Mouse (Mus musculus) erythroblast, embryonic 14.5 days (primary cell): ENCODE results near the gene Pola1. TPM values are rescaled to one million over a fixed set of nuclear protein-coding genes. Genes with fewer than 3 reads are reported as not detected.

Experiments
- H3K27me3 ChIP-seq: 2 replicates; pipeline ENCODE4 v1.6.1; 2012; ENCODE audit warnings: inconsistent platforms; ENCODE audit not compliant: control insufficient read depth
- H3K36me3 ChIP-seq: 2 replicates; pipeline ENCODE4 v1.6.1; 2012; ENCODE audit warnings: mild to moderate bottlenecking, inconsistent platforms; ENCODE audit not compliant: control insufficient read depth
- H3K4me1 ChIP-seq: 2 replicates; pipeline ENCODE4 v1.6.1; 2012; ENCODE audit warnings: inconsistent platforms; ENCODE audit not compliant: control insufficient read depth
- H3K4me3 ChIP-seq: replicated peaks from 2 replicates; pipeline ENCODE3; 2012; ENCODE audit warnings: moderate library complexity, mild to moderate bottlenecking, inconsistent platforms
- H3K9me3 ChIP-seq: 2 replicates; pipeline ENCODE4 v1.6.1; 2012; ENCODE audit warnings: low read length, inconsistent platforms, mixed read lengths; ENCODE audit not compliant: control insufficient read depth
- GATA1 ChIP-seq: IDR thresholded peaks from 2 replicates; pipeline ENCODE4 v1.6.1; 2012; ENCODE audit warnings: low read length, inconsistent platforms, mixed read lengths
- TAL1 ChIP-seq: IDR thresholded peaks from 3 replicates; pipeline ENCODE4 v1.6.1; 2012; ENCODE audit warnings: low read length, inconsistent platforms, mixed read lengths
- polyA plus RNA-seq: library from polyadenylated mRNA; stranded (reverse); fragments of >175 nt; gene quantifications from 2 replicates; pipeline ENCODE4 v1.2.3, GENCODE M21; 2012

Pola1 gene
- polyA plus RNA-seq, 1 experiment = 0.58 TPM

GRCm38 (mm10) chrX:93650738-93651137 lies 18.8 kb upstream of the Pola1 start:
- Histone ChIP-seq H3K36me3 (no peaks in the 10 kb centered on the region), H3K4me1 (no peaks in the 10 kb centered on the region), H3K27me3 (peaks cover 5% of the 10 kb centered on the region), H3K9me3 (no peaks in the 10 kb centered on the region), H3K4me3 (no peak overlapping the region)
- TF ChIP-seq TAL1 (no peak), GATA1 (no peak)

DNA sequence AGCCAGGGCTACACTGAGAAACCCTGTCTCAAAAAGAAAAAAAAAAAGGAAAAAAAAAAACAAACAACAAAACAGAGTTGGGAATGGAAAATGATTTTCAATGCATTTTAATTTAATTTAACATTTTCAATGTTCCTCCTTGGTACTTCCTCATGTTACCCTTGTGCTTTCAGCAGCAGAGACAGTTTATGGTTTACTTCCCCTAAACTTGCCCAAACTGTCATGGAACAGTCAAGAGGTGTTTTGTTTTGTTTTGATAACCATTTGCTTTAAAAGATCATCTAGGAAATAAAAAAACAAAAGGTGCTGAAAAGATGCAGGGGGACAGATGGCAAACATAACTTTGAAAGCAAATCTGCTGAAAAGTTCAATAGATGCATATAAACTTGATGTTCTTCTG lies 12.1 kb upstream of the Pola1 start:
- TF ChIP-seq GATA1 = no peak
- TF ChIP-seq TAL1 = no peak
- H3K4me3 ChIP-seq = no peak overlapping the region
- H3K9me3 ChIP-seq = no peaks in the 10 kb centered on the region
- no peaks in the 10 kb centered on the region for H3K4me1 ChIP-seq
- H3K36me3 ChIP-seq = no peaks in the 10 kb centered on the region
- peaks cover 7% of the 10 kb centered on the region for H3K27me3 ChIP-seq

GRCm38 (mm10) chrX:93643600-93643999 lies 11.6 kb upstream of the Pola1 start:
- Histone ChIP-seq H3K27me3 (peaks cover 7% of the 10 kb centered on the region), H3K36me3 (no peaks in the 10 kb centered on the region), H3K9me3 (no peaks in the 10 kb centered on the region), H3K4me1 (no peaks in the 10 kb centered on the region), H3K4me3 (no peak overlapping the region)
- no peak for TF ChIP-seq TAL1
- no peak for TF ChIP-seq GATA1

DNA sequence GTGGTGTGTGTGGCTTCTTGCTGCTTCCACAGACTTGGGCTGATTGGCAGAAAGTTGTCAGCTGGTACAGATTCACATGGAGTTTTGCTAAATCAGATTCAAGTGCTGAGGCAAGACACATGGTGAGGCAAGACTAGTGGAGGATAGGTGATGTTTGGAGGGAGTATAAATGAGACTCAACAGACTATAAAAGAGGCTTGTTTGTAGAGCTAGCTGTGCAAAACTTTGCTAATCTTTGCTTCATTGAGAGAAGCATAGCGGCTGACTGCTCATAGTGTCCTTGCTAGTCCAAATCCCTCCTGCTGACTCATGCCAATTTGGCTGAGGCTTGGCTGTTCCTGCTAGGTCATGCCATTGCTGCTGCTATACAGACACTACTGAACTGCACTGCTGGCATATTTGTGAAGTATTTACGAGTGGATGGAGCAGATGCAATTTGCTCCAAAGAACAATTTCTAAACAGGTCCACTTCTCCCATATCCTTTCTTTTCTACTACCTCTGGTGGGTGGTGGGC lies 3.0 kb upstream of the Pola1 start:
- Histone ChIP-seq H3K9me3 (peaks cover 5% of the 10 kb centered on the region), H3K27me3 (peaks cover 13% of the 10 kb centered on the region), H3K4me1 (peaks cover 19% of the 10 kb centered on the region), H3K36me3 (peaks cover 4% of the 10 kb centered on the region), H3K4me3 (no peak overlapping the region)
- TF ChIP-seq TAL1 = no peak
- no peak for TF ChIP-seq GATA1

DNA sequence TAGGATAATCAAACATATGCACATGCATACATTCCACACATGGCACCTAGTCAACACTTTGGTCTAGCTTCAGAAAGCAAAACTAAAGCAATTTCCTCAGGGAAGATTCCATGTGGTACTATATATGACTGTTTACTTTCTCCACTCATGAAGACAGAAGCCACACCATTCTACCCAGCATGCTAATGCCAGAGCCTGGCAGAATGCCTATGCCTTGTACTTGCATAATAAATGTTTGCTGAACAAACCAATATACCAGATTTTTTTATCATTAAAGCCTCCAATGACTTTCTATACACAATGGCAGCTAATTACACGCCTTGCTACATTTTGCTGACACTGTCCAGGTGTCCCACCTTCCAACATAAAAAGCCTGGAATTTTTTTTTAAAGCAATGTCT lies 1.7 kb downstream of the Pola1 start:
- TF ChIP-seq GATA1 (no peak), TAL1 (no peak)

DNA sequence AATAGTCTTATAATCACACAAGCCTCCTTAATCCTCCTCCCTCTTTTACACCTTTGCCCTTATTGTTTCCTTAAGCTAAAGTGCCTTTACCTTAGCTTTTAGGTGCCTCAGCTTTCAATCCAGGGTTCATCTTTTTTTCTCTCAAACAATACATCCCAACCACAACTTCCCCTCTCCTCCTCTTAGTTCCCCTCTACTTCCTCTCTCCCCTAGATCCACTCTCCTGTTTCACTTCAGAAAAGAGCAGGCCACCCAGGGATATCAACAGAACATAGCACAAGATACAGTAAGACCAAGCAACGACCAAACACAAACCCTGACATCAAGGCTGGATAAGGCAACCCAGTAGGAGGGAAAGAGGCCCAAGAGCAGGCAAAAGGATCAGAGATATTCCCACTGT lies 29.7 kb downstream of the Pola1 start:
- Histone ChIP-seq H3K4me3 (no peak overlapping the region), H3K9me3 (no peaks in the 10 kb centered on the region), H3K27me3 (no peaks in the 10 kb centered on the region), H3K4me1 (no peaks in the 10 kb centered on the region), H3K36me3 (peaks cover 85% of the 10 kb centered on the region)
- TF ChIP-seq GATA1 = no peak
- no peak for TF ChIP-seq TAL1

More for the DNA sequence above, 1.7 kb downstream of the Pola1 start:
- Histone ChIP-seq H3K9me3 (peaks cover 5% of the 10 kb centered on the region), H3K27me3 (peaks cover 7% of the 10 kb centered on the region; the same call in 1 of the 2 replicates), H3K36me3 (peaks cover 25% of the 10 kb centered on the region), H3K4me3 (peak overlapping the region; percentile 76), H3K4me1 (peaks cover 29% of the 10 kb centered on the region)

GRCm38 (mm10) chrX:93594283-93594682 lies 37.7 kb downstream of the Pola1 start:
- Histone ChIP-seq H3K36me3 (peaks cover 89% of the 10 kb centered on the region), H3K27me3 (no peaks in the 10 kb centered on the region), H3K4me3 (no peak overlapping the region), H3K9me3 (no peaks in the 10 kb centered on the region), H3K4me1 (no peaks in the 10 kb centered on the region)
- TF ChIP-seq GATA1 = no peak
- TF ChIP-seq TAL1 = no peak

DNA sequence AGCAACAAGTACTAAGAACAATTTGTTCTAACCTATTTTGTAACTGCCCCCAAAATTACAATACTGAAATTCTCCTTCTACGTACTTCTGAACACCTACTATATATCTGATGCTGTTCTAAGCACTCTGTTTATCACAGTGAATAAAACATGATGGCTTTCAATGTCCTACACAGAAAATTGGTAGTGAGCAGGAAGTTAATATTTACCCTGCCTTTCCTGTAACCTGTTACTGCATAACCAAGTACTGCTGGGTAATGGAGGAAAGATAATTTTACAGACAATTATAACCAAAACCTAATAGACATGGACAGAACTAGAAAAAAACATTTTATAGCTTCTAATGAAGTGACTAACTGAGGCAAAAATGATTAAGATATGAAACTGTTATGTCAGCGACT lies 51.0 kb downstream of the Pola1 start:
- peaks cover 79% of the 10 kb centered on the region for H3K36me3 ChIP-seq
- no peaks in the 10 kb centered on the region for H3K27me3 ChIP-seq
- TF ChIP-seq TAL1 = no peak
- no peak for TF ChIP-seq GATA1
- no peaks in the 10 kb centered on the region for H3K4me1 ChIP-seq
- H3K9me3 ChIP-seq = no peaks in the 10 kb centered on the region
- H3K4me3 ChIP-seq = no peak overlapping the region

- no peak for TF ChIP-seq GATA1
- TF ChIP-seq TAL1 = no peak
- Histone ChIP-seq H3K36me3 (peaks cover 43% of the 10 kb centered on the region), H3K4me3 (no peak overlapping the region), H3K27me3 (no peaks in the 10 kb centered on the region), H3K9me3 (no peaks in the 10 kb centered on the region), H3K4me1 (no peaks in the 10 kb centered on the region)
Measured at GRCm38 (mm10) chrX:93557171-93557570, 74.8 kb downstream of the Pola1 start.

DNA sequence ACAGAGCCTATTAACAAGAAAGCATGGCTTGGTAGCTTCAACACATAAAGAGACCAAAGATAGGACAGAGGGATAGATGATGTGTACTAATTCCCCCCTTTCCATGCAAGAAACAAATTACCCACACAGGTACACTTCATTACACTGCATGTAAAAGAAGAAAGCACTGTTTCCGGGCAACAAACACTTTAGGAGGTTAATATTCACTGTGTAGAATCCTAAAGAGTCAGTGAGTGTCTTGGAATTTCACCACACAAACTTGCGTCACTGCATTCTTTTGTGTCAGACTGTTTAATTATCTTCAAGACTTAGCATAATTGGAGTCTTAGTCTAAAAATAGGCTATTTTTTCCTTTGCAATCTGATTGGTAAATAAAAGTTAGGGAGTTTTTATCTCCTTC lies 92.2 kb downstream of the Pola1 start:
- Histone ChIP-seq H3K9me3 (no peaks in the 10 kb centered on the region), H3K27me3 (no peaks in the 10 kb centered on the region), H3K4me3 (no peak overlapping the region), H3K4me1 (no peaks in the 10 kb centered on the region), H3K36me3 (peaks cover 31% of the 10 kb centered on the region)
- TF ChIP-seq GATA1 = no peak
- TF ChIP-seq TAL1 = no peak
